Mouse (Mus musculus): ENCODE data around the gene Frs3. TPM values are rescaled to one million over a fixed set of nuclear protein-coding genes. Genes with fewer than 3 reads are reported as not detected.

Frs3 gene
- total and polyA plus RNA-seq, 2 experiments from 2014 or later: 58.8 to 143 TPM

GRCm38 (mm10) chr17:47688344-47688607 lies 554 bp upstream of the Frs3 start, which contains the start of gene Tomm6:
Tomm6 (minus strand) TSS chr17:47688386.
- Histone ChIP-seq H3K4me3 (ENCODE audit: low read length) (peak within 1 kb of the TSS; percentile 58), H3K4me1 (ENCODE audit: insufficient read depth, low read length) (peaks cover 11% of the 10 kb centered on the region), H3K27ac (peak within 1 kb of the TSS; percentile 87), H3K9ac (replicated peaks; ENCODE audit: low read length) (peak within 1 kb of the TSS; percentile 84), H3K4me2 (ENCODE audit: low read depth, low read length) (peak within 1 kb of the TSS; percentile 92), H3K36me3 (ENCODE audit: insufficient read depth, low read length) (peaks cover 12% of the 10 kb centered on the region), H3K27me3 (ENCODE audit: insufficient read depth, low read length) (no peaks in the 10 kb centered on the region), H3K9me3 (ENCODE audit: low read length) (no peaks in the 10 kb centered on the region)
- under 1% methylated on average over 9 of the region's 9 CpGs for WGBS
- ATAC-seq (no peak), DNase-seq (ENCODE audit: low spot score) (no peak)
- TF ChIP-seq CTCF (IDR thresholded peaks at IDR 0.05; ENCODE audit: low read depth): no peak

GRCm38 (mm10) chr17:47689894-47690293 lies 1.1 kb downstream of the Frs3 start:
- no peak for ATAC-seq
- H3K4me2 ChIP-seq (ENCODE audit: low read depth, low read length): peak overlapping the region; percentile 92

DNA sequence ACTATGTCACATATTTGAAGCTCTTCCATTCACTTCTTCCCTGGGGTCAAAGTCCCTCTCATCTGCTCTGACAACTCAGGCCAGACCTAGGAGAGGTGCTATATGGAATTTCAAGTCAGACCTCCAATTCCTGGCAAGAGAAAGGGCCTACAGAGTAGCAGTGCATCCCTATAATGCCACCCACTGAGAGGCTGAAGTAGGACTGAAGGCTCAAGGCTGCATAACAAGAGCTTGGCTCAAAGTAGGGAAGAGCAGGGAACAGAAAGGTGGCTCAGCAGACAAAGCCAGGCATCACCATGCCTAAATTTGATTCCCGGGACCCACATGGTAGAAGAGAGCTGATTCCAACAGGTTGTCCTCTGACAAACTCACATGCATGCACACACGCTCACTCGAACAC lies 2.8 kb downstream of the Frs3 start:
- no peaks in the 10 kb centered on the region for H3K36me3 ChIP-seq (ENCODE audit: insufficient read depth, low read length)
- no peak overlapping the region for H3K4me3 ChIP-seq (ENCODE audit: low read length)
- no peak for ATAC-seq
- TF ChIP-seq CTCF (IDR thresholded peaks at IDR 0.05; ENCODE audit: low read depth): no peak
- no peak overlapping the region for H3K27ac ChIP-seq
- no peak for DNase-seq (ENCODE audit: low spot score)
- H3K27me3 ChIP-seq (ENCODE audit: insufficient read depth, low read length): no peaks in the 10 kb centered on the region
- WGBS: 81% methylated on average over 3 of the region's 3 CpGs
- no peak overlapping the region for H3K4me2 ChIP-seq (ENCODE audit: low read depth, low read length)
- no peak overlapping the region for H3K9ac ChIP-seq (replicated peaks; ENCODE audit: low read length)
- peaks cover 18% of the 10 kb centered on the region for H3K4me1 ChIP-seq (ENCODE audit: insufficient read depth, low read length)
- H3K9me3 ChIP-seq (ENCODE audit: low read length): no peaks in the 10 kb centered on the region

More at GRCm38 (mm10) chr17:47689894-47690293, 1.1 kb downstream of the Frs3 start:
- H3K27ac ChIP-seq: no peak overlapping the region
- no peak for DNase-seq (ENCODE audit: low spot score)
- peak overlapping the region; percentile 84; the same call in 1 of the 2 replicates for H3K9ac ChIP-seq (replicated peaks; ENCODE audit: low read length)
- peaks cover 18% of the 10 kb centered on the region for H3K4me1 ChIP-seq (ENCODE audit: insufficient read depth, low read length)
- H3K27me3 ChIP-seq (ENCODE audit: insufficient read depth, low read length): no peaks in the 10 kb centered on the region
- WGBS: 76% methylated on average over 8 of the region's 8 CpGs
- H3K4me3 ChIP-seq (ENCODE audit: low read length): peak overlapping the region; percentile 58; the same call in 1 of the 2 replicates
- no peak for TF ChIP-seq CTCF (IDR thresholded peaks at IDR 0.05; ENCODE audit: low read depth)
- H3K9me3 ChIP-seq (ENCODE audit: low read length): no peaks in the 10 kb centered on the region
- H3K36me3 ChIP-seq (ENCODE audit: insufficient read depth, low read length): peaks cover 8% of the 10 kb centered on the region; the same call in 1 of the 2 replicates

DNA sequence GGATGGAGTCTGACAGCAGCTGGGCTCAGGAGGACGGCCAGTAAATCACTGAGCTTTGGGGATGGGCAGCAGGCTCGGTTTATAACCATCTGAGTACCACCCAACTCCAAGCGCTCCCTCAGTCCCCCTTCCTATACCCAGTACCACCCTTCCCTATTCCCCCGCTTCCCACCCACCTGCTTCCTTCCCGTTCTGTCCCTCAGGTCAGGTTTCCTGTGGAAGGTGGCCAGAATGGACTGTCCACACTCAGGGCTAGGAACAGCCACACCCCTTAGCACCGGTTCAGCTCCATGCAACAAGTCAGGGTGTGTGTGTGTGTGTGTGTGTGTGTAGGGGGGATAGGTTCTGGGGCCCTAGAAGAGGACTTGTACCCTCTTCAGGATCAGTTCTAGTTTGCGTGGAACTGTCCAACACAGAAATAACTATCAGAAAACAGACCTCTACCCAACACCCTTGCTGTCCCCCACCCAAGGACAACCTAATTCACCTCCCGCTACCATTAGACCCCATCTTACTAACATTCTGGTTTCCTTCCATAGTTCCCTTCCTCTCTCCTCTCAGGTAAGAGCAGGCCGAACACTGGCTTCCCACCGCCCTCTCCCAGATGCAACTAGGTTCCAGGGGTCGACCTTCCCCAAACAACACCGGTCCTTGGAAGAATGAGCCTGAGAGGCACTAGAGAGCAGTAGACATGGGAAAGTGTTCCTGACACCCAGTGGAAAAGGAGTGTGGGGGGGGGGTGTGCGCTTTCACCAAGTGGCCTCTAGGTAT lies 5.0 kb downstream of the Frs3 start:
- Histone ChIP-seq H3K9ac (replicated peaks; ENCODE audit: low read length) (peak overlapping the region; percentile 75), H3K4me2 (ENCODE audit: low read depth, low read length) (peak overlapping the region; percentile 84), H3K36me3 (ENCODE audit: insufficient read depth, low read length) (peaks cover under 1% of the 10 kb centered on the region; the same call in 1 of the 2 replicates), H3K4me1 (ENCODE audit: insufficient read depth, low read length) (peaks cover 11% of the 10 kb centered on the region; the same call in 1 of the 2 replicates), H3K27me3 (ENCODE audit: insufficient read depth, low read length) (no peaks in the 10 kb centered on the region), H3K4me3 (ENCODE audit: low read length) (peak overlapping the region; percentile 57), H3K27ac (peak overlapping the region; percentile 84), H3K9me3 (ENCODE audit: low read length) (no peaks in the 10 kb centered on the region)
- no peak for DNase-seq (ENCODE audit: low spot score)
- ATAC-seq: peak; percentile 0; the same call in 1 of the 2 replicates
- no peak; the same call in 1 of the 2 replicates for TF ChIP-seq CTCF (IDR thresholded peaks at IDR 0.05; ENCODE audit: low read depth)
- WGBS: 33% methylated on average over 13 of the region's 13 CpGs

DNA sequence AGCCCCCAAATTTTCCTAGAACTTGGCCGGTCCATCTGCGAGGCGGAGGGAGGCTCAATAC lies 5.4 kb downstream of the Frs3 start, which contains the start of gene Gm21981:
Gene Gm21981, minus strand, starts transcription at position 14 of the 61 bp plus-strand sequence.
- H3K4me1 ChIP-seq (ENCODE audit: insufficient read depth, low read length): peaks cover 11% of the 10 kb centered on the region; the same call in 1 of the 2 replicates
- peak within 1 kb of the TSS; percentile 84 for H3K27ac ChIP-seq
- H3K9ac ChIP-seq (replicated peaks; ENCODE audit: low read length): peak within 1 kb of the TSS; percentile 75
- no peaks in the 10 kb centered on the region for H3K27me3 ChIP-seq (ENCODE audit: insufficient read depth, low read length)
- H3K4me2 ChIP-seq (ENCODE audit: low read depth, low read length): peak within 1 kb of the TSS; percentile 84
- no peak for DNase-seq (ENCODE audit: low spot score)
- WGBS: 3% methylated on average over 3 of the region's 3 CpGs
- H3K9me3 ChIP-seq (ENCODE audit: low read length): no peaks in the 10 kb centered on the region
- ATAC-seq: no peak
- H3K36me3 ChIP-seq (ENCODE audit: insufficient read depth, low read length): peaks cover 4% of the 10 kb centered on the region; the same call in 1 of the 2 replicates
- 0 out of 2 replicates have a peak, but pooled peaks have one; percentile 24 for TF ChIP-seq CTCF (IDR thresholded peaks at IDR 0.05; ENCODE audit: low read depth)
- peak within 1 kb of the TSS; percentile 57 for H3K4me3 ChIP-seq (ENCODE audit: low read length)

DNA sequence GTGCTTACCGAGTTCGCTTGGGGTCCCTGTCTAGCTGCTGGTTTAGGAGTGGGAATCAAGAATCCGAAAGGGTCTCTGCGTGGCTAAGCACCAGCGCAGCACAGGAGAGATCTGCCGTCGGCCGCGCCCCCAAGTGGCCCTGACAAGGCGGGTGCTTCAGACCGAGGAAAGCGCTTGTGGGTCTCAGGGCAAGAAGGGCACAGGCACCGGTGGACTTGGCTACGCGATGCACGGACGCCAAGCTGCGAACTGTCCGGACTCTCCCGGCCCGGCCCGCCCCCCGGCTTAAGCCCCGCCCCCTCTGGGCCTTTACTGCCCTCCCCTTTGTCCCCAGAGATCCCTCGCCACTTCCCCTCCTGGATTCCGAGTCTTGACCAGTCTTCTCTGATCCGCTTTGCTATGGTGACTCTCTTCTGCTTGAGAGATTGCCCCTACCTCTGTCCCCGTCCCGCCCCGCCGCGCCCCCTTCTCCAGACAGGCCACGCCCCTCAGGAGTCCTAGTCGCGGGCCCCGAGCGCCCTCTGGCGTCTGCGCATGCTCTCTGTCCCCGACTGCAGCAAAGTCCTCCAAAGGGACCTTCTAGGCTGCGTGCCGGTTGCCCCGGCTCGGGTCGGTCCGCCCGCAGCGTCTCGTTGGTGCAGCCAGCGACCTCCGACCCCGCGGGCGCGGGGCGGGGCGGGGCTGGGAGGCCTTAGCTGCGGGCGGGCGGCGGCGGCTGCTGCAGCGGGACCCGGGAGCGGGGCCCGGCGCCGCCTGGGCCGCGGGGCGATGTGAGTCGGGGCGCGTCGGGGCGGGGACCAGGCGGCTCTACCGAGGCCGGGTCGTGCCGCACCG lies 5.9 kb downstream of the Frs3 start, which contains the start of gene Prickle4:
Gene Prickle4, minus strand, starts transcription at position 234 of the 834 bp plus-strand sequence.
- DNase-seq (ENCODE audit: low spot score): peak; percentile 98
- 1% methylated on average over 68 of the region's 82 CpGs for WGBS
- H3K4me1 ChIP-seq (ENCODE audit: insufficient read depth, low read length): peaks cover 9% of the 10 kb centered on the region; the same call in 1 of the 2 replicates

More for the DNA sequence above, 5.9 kb downstream of the Frs3 start, which contains the start of gene Prickle4:
- no peaks in the 10 kb centered on the region for H3K9me3 ChIP-seq (ENCODE audit: low read length)
- peak; percentile 76 for TF ChIP-seq CTCF (IDR thresholded peaks at IDR 0.05; ENCODE audit: low read depth)
- H3K4me2 ChIP-seq (ENCODE audit: low read depth, low read length): peak within 1 kb of the TSS; percentile 84
- peak; percentile 96 for ATAC-seq
- H3K27me3 ChIP-seq (ENCODE audit: insufficient read depth, low read length): no peaks in the 10 kb centered on the region
- H3K4me3 ChIP-seq (ENCODE audit: low read length): peak within 1 kb of the TSS; percentile 57
- peak within 1 kb of the TSS; percentile 75 for H3K9ac ChIP-seq (replicated peaks; ENCODE audit: low read length)
- peaks cover 8% of the 10 kb centered on the region; the same call in 1 of the 2 replicates for H3K36me3 ChIP-seq (ENCODE audit: insufficient read depth, low read length)
- peak within 1 kb of the TSS; percentile 84 for H3K27ac ChIP-seq

Measured in hindbrain, postnatal 0 days (tissue).